Mouse (Mus musculus): ENCODE data around the gene Drap1. TPM values are rescaled to one million over a fixed set of nuclear protein-coding genes. Genes with fewer than 3 reads are reported as not detected.

The Drap1 gene
- polyA plus RNA-seq, 1 experiment from 2014 or later: 71.5 TPM

DNA sequence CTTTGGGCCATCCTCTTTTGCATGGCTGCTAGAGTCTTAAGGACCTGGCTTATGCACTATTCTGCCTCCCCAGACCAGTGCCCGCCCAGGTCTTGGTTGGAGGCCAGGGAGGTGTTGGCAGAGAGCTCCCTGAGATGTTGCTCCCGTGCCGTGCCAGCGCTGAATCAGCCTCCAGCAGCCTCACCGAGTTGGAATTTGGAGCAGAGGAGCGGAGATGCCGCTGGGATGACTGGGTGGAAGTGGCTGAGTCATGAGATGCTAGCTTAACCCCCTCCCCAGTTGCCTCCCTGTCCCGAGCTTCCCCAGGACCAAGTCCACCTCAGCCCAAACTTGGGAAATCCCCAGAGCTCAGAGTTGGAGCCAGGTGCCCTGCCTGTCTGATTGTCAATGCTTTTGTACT lies 5.0 kb upstream of the Drap1 start:
- Histone ChIP-seq H3K4me2 (ENCODE audit: low read depth, low read length) (no peak overlapping the region), H3K27me3 (ENCODE audit: insufficient read depth, low read length) (no peaks in the 10 kb centered on the region), H3K4me3 (ENCODE audit: low read depth, low read length) (no peak overlapping the region), H3K9me3 (ENCODE audit: low read length) (no peaks in the 10 kb centered on the region), H3K9ac (replicated peaks) (no peak overlapping the region), H3K4me1 (ENCODE audit: insufficient read depth) (peaks cover 21% of the 10 kb centered on the region), H3K36me3 (replicated peaks; ENCODE audit: insufficient read depth, low read length) (peaks cover 8% of the 10 kb centered on the region; the same call in 1 of the 2 replicates), H3K27ac (ENCODE audit: low read depth) (no peak overlapping the region)
- ATAC-seq: no peak
- 65% methylated on average over 8 of the region's 8 CpGs for WGBS (ENCODE audit: insufficient replicate concordance)
- no peak for TF ChIP-seq EP300 (IDR thresholded peaks at IDR 0.05; ENCODE audit: low read depth)
- no peak for TF ChIP-seq CTCF (IDR thresholded peaks at IDR 0.05; ENCODE audit: low read depth)
- no peak for DNase-seq

DNA sequence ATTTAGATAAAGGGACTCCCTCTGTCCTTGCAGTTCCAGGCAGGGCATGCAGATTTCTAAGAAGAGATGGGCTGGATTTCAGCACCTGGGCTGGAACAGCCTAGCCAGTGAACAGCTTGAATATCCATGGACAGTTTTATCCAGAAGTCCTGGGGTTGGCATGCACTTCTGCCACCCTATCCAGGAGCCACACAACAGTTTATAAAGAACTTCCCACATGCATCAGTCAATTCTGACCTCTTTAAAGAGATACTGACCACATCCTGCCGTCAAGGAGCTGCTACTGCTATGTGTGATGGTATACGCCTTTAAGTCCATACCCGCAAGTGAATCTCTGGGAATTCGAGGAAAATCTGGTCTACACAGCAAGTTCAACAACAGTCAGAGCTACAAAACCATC lies 4.4 kb upstream of the Drap1 start:
- no peak for ATAC-seq
- Histone ChIP-seq H3K4me1 (ENCODE audit: insufficient read depth) (peaks cover 21% of the 10 kb centered on the region), H3K27ac (ENCODE audit: low read depth) (no peak overlapping the region), H3K36me3 (replicated peaks; ENCODE audit: insufficient read depth, low read length) (peaks cover 8% of the 10 kb centered on the region; the same call in 1 of the 2 replicates), H3K9me3 (ENCODE audit: low read length) (no peaks in the 10 kb centered on the region), H3K27me3 (ENCODE audit: insufficient read depth, low read length) (no peaks in the 10 kb centered on the region), H3K9ac (replicated peaks) (no peak overlapping the region), H3K4me3 (ENCODE audit: low read depth, low read length) (no peak overlapping the region), H3K4me2 (ENCODE audit: low read depth, low read length) (no peak overlapping the region)
- 84% methylated on average over 4 of the region's 4 CpGs for WGBS (ENCODE audit: insufficient replicate concordance)
- TF ChIP-seq EP300 (IDR thresholded peaks at IDR 0.05; ENCODE audit: low read depth): no peak
- no peak for TF ChIP-seq CTCF (IDR thresholded peaks at IDR 0.05; ENCODE audit: low read depth)
- DNase-seq: no peak

DNA sequence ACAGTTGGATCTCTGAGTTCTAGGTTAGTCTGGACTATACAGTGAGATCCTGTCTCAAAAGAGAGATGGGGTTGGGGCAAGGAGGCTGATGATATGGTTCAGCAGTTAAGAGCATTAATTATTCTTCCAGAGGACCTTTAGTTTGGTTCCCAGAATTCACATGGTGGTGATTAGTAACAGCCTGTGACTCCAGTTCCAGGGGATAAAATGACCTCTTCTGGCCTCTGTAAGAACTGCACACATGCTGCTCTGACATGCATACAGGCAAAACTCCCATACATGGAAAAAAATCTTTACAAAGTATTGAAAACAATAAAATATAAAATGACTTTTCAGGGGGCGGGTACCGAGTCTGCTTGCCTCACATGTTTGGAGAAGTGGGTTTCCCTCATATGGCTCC lies 3.3 kb upstream of the Drap1 start:
- 83% methylated on average over 2 of the region's 2 CpGs for WGBS (ENCODE audit: insufficient replicate concordance)
- Histone ChIP-seq H3K4me2 (ENCODE audit: low read depth, low read length) (no peak overlapping the region), H3K27me3 (ENCODE audit: insufficient read depth, low read length) (no peaks in the 10 kb centered on the region), H3K9me3 (ENCODE audit: low read length) (no peaks in the 10 kb centered on the region), H3K27ac (ENCODE audit: low read depth) (no peak overlapping the region), H3K4me3 (ENCODE audit: low read depth, low read length) (no peak overlapping the region), H3K9ac (replicated peaks) (no peak overlapping the region), H3K36me3 (replicated peaks; ENCODE audit: insufficient read depth, low read length) (peaks cover 8% of the 10 kb centered on the region), H3K4me1 (ENCODE audit: insufficient read depth) (peaks cover 22% of the 10 kb centered on the region)
- TF ChIP-seq CTCF (IDR thresholded peaks at IDR 0.05; ENCODE audit: low read depth) (peak; percentile 68), EP300 (IDR thresholded peaks at IDR 0.05; ENCODE audit: low read depth) (no peak)
- ATAC-seq: no peak
- DNase-seq: peak; percentile 33

DNA sequence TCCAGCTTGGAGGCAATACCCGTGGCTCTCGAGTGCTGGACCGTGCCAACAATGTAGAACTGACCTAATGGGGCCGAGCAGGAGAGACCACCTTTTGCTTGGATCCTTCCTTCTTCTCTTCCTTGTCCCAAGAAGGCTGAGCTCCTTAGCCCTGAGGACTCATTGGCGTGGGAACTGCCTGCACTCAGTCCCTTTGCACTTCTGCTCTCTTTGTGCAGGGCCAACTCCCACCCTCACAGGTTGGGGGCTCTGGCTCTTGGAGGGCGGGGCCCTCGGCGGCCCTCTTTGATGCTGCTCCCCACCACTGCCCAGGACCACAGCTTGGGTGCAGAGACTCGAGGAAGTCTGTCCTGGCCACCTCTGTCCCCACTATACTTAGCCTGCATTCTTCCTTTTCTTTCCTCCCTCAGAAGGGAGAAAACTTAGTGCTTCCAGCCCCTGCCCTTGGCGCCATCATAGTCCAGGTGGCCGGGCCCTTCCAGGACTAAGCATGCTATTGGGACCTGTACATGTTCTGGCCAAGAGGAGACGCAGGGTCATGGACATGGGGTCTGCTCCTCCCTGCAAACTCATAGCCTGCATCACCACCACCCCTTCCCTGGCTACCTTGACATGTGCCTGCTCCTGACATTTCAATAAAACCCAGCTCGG lies 2.0 kb upstream of the Drap1 start:
- H3K36me3 ChIP-seq (replicated peaks; ENCODE audit: insufficient read depth, low read length): peaks cover 22% of the 10 kb centered on the region
- H3K4me2 ChIP-seq (ENCODE audit: low read depth, low read length): peak overlapping the region; percentile 97; the same call in 1 of the 2 replicates
- H3K4me1 ChIP-seq (ENCODE audit: insufficient read depth): peaks cover 22% of the 10 kb centered on the region
- no peak for DNase-seq
- H3K4me3 ChIP-seq (ENCODE audit: low read depth, low read length): no peak overlapping the region
- H3K27ac ChIP-seq (ENCODE audit: low read depth): no peak overlapping the region
- no peak for ATAC-seq
- 83% methylated on average over 13 of the region's 13 CpGs for WGBS (ENCODE audit: insufficient replicate concordance)
- H3K9ac ChIP-seq (replicated peaks): no peak overlapping the region
- no peak for TF ChIP-seq CTCF (IDR thresholded peaks at IDR 0.05; ENCODE audit: low read depth)
- TF ChIP-seq EP300 (IDR thresholded peaks at IDR 0.05; ENCODE audit: low read depth): no peak
- H3K9me3 ChIP-seq (ENCODE audit: low read length): no peaks in the 10 kb centered on the region
- H3K27me3 ChIP-seq (ENCODE audit: insufficient read depth, low read length): no peaks in the 10 kb centered on the region

DNA sequence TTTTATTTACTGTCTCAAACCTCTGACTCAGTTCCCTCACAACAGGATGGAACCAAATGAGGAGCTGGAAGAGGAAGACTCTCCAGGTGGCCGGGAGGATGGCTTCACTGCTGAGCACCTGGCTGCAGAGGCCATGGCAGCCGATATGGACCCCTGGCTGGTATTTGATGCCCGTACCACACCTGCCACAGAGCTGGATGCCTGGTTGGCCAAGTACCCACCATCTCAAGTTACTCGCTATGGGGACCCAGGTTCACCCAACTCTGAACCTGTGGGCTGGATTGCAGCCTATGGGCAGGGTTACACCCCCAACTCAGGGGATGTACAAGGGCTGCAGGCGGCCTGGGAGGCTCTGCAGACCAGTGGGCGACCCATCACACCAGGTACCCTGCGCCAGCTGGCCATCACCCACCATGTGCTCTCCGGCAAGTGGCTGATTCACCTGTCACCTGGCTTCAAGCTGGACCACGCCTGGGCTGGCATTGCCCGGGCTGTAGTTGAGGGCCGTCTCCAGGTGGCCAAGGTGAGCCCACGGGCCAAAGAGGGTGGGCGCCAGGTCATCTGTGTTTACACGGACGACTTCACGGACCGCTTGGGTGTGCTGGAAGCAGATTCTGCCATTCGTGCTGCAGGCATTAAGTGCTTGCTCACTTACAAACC lies 1.3 kb upstream of the Drap1 start:
- ATAC-seq (no peak), DNase-seq (no peak)
- no peaks in the 10 kb centered on the region for H3K9me3 ChIP-seq (ENCODE audit: low read length)
- H3K36me3 ChIP-seq (replicated peaks; ENCODE audit: insufficient read depth, low read length): peaks cover 28% of the 10 kb centered on the region
- H3K4me1 ChIP-seq (ENCODE audit: insufficient read depth): peaks cover 22% of the 10 kb centered on the region
- peak overlapping the region; percentile 93 for H3K4me3 ChIP-seq (ENCODE audit: low read depth, low read length)
- no peak for TF ChIP-seq EP300 (IDR thresholded peaks at IDR 0.05; ENCODE audit: low read depth)
- no peak for TF ChIP-seq CTCF (IDR thresholded peaks at IDR 0.05; ENCODE audit: low read depth)
- no peaks in the 10 kb centered on the region for H3K27me3 ChIP-seq (ENCODE audit: insufficient read depth, low read length)
- peak overlapping the region; percentile 84; the same call in 1 of the 2 replicates for H3K27ac ChIP-seq (ENCODE audit: low read depth)
- peak overlapping the region; percentile 94 for H3K9ac ChIP-seq (replicated peaks)
- WGBS (ENCODE audit: insufficient replicate concordance): 86% methylated on average over 18 of the region's 18 CpGs
- H3K4me2 ChIP-seq (ENCODE audit: low read depth, low read length): peak overlapping the region; percentile 97

DNA sequence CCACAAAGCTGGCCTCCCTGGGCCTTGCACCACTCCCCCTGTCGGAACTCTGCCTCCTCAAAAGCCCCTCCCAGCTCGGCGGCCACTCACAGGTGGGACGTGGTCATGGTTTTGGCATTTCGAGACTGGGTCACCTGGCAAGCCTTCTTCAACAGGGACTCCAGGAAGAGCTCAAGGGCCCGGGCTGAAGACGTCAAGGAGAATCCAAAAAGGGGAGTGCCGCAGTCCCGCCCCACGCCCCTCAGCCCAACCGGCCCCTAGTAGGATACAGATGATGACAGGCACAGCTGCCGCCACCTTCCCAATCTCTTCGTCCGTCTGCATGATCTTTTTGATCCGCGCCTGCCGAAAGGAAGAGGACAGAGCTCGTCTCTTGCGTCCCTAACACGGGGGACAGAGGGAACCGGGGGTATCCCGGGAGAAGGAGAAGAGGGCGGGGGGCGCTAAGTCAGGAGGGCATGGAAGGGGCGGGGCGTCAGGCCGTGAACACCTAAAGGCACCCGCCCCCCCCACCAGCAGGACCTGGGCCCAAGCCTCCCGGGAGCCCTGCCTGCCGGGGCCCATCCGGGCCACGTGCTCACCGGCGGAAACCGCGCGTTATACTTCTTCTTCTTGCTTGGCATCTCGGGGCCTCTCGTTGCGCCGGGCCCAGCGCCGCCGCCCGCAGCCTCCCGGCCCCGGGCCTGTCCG lies 542 bp downstream of the Drap1 start:
- H3K27ac ChIP-seq (ENCODE audit: low read depth): peak overlapping the region; percentile 92
- peaks cover 31% of the 10 kb centered on the region for H3K36me3 ChIP-seq (replicated peaks; ENCODE audit: insufficient read depth, low read length)
- peaks cover 22% of the 10 kb centered on the region for H3K4me1 ChIP-seq (ENCODE audit: insufficient read depth)
- DNase-seq (peak; percentile 81), ATAC-seq (peak; percentile 70)
- H3K9me3 ChIP-seq (ENCODE audit: low read length): no peaks in the 10 kb centered on the region
- WGBS (ENCODE audit: insufficient replicate concordance): 2% methylated on average over 31 of the region's 48 CpGs
- peak overlapping the region; percentile 94 for H3K9ac ChIP-seq (replicated peaks)
- H3K4me3 ChIP-seq (ENCODE audit: low read depth, low read length): peak overlapping the region; percentile 93
- TF ChIP-seq CTCF (IDR thresholded peaks at IDR 0.05; ENCODE audit: low read depth): no peak
- TF ChIP-seq EP300 (IDR thresholded peaks at IDR 0.05; ENCODE audit: low read depth): no peak
- H3K27me3 ChIP-seq (ENCODE audit: insufficient read depth, low read length): no peaks in the 10 kb centered on the region
- peak overlapping the region; percentile 97 for H3K4me2 ChIP-seq (ENCODE audit: low read depth, low read length)
